Mouse (Mus musculus): ENCODE data around the gene Adcy2. TPM values are rescaled to one million over a fixed set of nuclear protein-coding genes. Genes with fewer than 3 reads are reported as not detected.

The Adcy2 gene
- total RNA-seq, 2 experiments from 2014 or later = 35.7 to 43.0 TPM

- DNase-seq (ENCODE audit: low spot score) = no peak
Measured at GRCm38 (mm10) chr13:68973143-68973542, 26.2 kb downstream of the Adcy2 start.

GRCm38 (mm10) chr13:68961580-68961979 is 37.8 kb downstream of the Adcy2 start:
- no peak for DNase-seq (ENCODE audit: low spot score)

- peak; percentile 51 for DNase-seq (ENCODE audit: low spot score)
Measured at GRCm38 (mm10) chr13:68960513-68960912, 38.8 kb downstream of the Adcy2 start.

- peak; percentile 87 for DNase-seq (ENCODE audit: low spot score)
Measured at GRCm38 (mm10) chr13:68959406-68959805, 39.9 kb downstream of the Adcy2 start.

GRCm38 (mm10) chr13:68942735-68943134 is 56.6 kb downstream of the Adcy2 start:
- no peak for DNase-seq (ENCODE audit: low spot score)

GRCm38 (mm10) chr13:68941429-68941828 is 57.9 kb downstream of the Adcy2 start:
- DNase-seq (ENCODE audit: low spot score) = no peak

- no peak for DNase-seq (ENCODE audit: low spot score)
Measured at GRCm38 (mm10) chr13:68932283-68932647, 67.1 kb downstream of the Adcy2 start.

GRCm38 (mm10) chr13:68931602-68932282 is 67.6 kb downstream of the Adcy2 start:
- DNase-seq (ENCODE audit: low spot score) = no peak

GRCm38 (mm10) chr13:68928469-68928868 is 70.9 kb downstream of the Adcy2 start:
- no peak for DNase-seq (ENCODE audit: low spot score)

- no peak for DNase-seq (ENCODE audit: low spot score)
Measured at GRCm38 (mm10) chr13:68913666-68914288, 85.6 kb downstream of the Adcy2 start.

- DNase-seq (ENCODE audit: low spot score) = no peak
Measured at GRCm38 (mm10) chr13:68906667-68907066, 92.7 kb downstream of the Adcy2 start.

GRCm38 (mm10) chr13:68902708-68903107 is 96.6 kb downstream of the Adcy2 start:
- no peak for DNase-seq (ENCODE audit: low spot score)

GRCm38 (mm10) chr13:68889929-68890593 is 109.3 kb downstream of the Adcy2 start:
- DNase-seq (ENCODE audit: low spot score) = no peak

GRCm38 (mm10) chr13:68868776-68869175 is 130.6 kb downstream of the Adcy2 start:
- DNase-seq (ENCODE audit: low spot score) = no peak

- no peak for DNase-seq (ENCODE audit: low spot score)
Measured at GRCm38 (mm10) chr13:68867940-68868655, 131.2 kb downstream of the Adcy2 start.

- DNase-seq (ENCODE audit: low spot score) = no peak
Measured at GRCm38 (mm10) chr13:68860036-68860435, 139.3 kb downstream of the Adcy2 start.

GRCm38 (mm10) chr13:68848265-68848664 is 151.1 kb downstream of the Adcy2 start:
- no peak for DNase-seq (ENCODE audit: low spot score)

- DNase-seq (ENCODE audit: low spot score) = no peak
Measured at GRCm38 (mm10) chr13:68839517-68839916, 159.8 kb downstream of the Adcy2 start.

- DNase-seq (ENCODE audit: low spot score) = no peak
Measured at GRCm38 (mm10) chr13:68836183-68836582, 163.2 kb downstream of the Adcy2 start.

- no peak for DNase-seq (ENCODE audit: low spot score)
Measured at GRCm38 (mm10) chr13:68835424-68836045, 163.8 kb downstream of the Adcy2 start.

- DNase-seq (ENCODE audit: low spot score) = peak; percentile 60
Measured at GRCm38 (mm10) chr13:68832141-68832540, 167.2 kb downstream of the Adcy2 start.

Data from gastrocnemius, adult 18-20 months (tissue).